Mouse (Mus musculus) megakaryocyte, embryonic 14.5 days (primary cell): Measurements from ENCODE around the gene Mypop. TPM values are rescaled to one million over a fixed set of nuclear protein-coding genes. Genes with fewer than 3 reads are reported as not detected.

Experiments
- H3K27me3 ChIP-seq: replicated peaks from 2 replicates; pipeline ENCODE3; 2012; ENCODE audit warnings: inconsistent platforms
- H3K36me3 ChIP-seq: replicated peaks from 2 replicates; pipeline ENCODE3; 2012; ENCODE audit warnings: low read length, inconsistent platforms, mixed read lengths
- H3K4me1 ChIP-seq: 2 replicates; pipeline ENCODE4 v1.6.1; 2012; ENCODE audit warnings: inconsistent platforms
- H3K4me3 ChIP-seq: replicated peaks from 2 replicates; pipeline ENCODE3; 2012; ENCODE audit warnings: moderate library complexity, mild to moderate bottlenecking, inconsistent platforms
- H3K9me3 ChIP-seq: 2 replicates; pipeline ENCODE4 v1.6.1; 2012; ENCODE audit warnings: inconsistent platforms
- FLI1 ChIP-seq: IDR thresholded peaks from 2 replicates; pipeline ENCODE4 v1.6.1; 2012; ENCODE audit warnings: low read length, inconsistent platforms, mixed read lengths
- GATA1 ChIP-seq: IDR thresholded peaks from 3 replicates; pipeline ENCODE4 v1.6.1; 2012; ENCODE audit warnings: mixed read lengths, low read length, inconsistent platforms, borderline replicate concordance
- polyA plus RNA-seq: library from polyadenylated mRNA; stranded (reverse); fragments of >175 nt; gene quantifications from 2 replicates; pipeline ENCODE4 v1.2.3, GENCODE M21; 2012; ENCODE audit warnings: low replicate concordance; ENCODE audit not compliant: insufficient read depth

Mypop gene
- polyA plus RNA-seq, 1 experiment, result 2.5 TPM

DNA sequence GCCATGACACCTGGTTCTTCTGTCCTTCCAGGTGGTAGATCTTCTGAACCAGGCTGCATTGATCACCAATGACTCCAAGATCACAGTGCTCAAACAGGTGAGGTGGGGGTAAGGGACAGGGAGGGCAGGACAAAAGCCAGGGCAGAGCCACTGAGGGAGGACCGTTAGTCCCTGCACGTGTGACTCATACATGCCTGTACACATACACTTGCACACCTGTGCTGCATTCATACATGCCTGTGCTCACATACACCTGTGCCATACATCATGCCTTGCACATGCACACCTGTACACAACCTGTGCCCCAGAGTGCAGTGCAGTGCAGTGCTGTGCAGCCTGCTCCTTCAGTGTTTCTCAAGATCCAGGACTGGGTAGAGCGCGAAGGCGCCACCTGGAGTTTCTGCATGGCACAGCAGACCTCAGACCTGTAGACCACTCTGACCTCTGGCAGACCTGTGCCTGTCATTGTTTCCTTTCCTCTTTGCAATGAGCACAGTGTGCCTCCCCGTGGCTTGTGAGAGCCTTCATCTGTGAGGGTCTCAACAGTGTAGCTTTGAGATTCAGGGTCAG is 38.1 kb downstream of the Mypop start:
- Histone ChIP-seq H3K4me3 (peak overlapping the region; percentile 62), H3K27me3 (no peaks in the 10 kb centered on the region), H3K36me3 (peaks cover 60% of the 10 kb centered on the region), H3K4me1 (peaks cover 45% of the 10 kb centered on the region), H3K9me3 (no peaks in the 10 kb centered on the region)
- TF ChIP-seq GATA1, result no peak
- no peak for TF ChIP-seq FLI1

DNA sequence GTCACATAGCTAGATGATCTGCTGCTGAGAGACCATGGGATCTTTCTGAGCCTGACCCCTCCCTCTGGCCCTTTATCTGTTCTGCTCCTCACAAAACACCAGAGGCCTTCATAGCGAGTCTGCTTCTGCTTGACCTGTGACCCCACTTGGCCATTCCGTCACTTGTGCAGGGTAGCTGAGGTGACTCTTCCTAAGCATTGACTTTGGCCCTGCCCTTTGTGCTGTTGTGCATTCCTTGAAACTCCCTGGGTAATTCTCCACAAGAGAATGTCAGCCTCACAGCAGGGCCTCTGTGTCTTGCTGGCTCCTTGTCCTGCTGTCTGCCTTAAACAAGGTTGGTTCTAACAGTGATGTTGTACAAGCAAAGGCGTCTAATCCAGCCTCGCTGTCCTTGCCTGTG is 40.6 kb downstream of the Mypop start:
- no peak overlapping the region for H3K4me3 ChIP-seq
- TF ChIP-seq FLI1 (no peak), GATA1 (no peak)
- no peaks in the 10 kb centered on the region for H3K9me3 ChIP-seq
- H3K27me3 ChIP-seq, result no peaks in the 10 kb centered on the region
- H3K36me3 ChIP-seq, result peaks cover 84% of the 10 kb centered on the region
- peaks cover 25% of the 10 kb centered on the region for H3K4me1 ChIP-seq

DNA sequence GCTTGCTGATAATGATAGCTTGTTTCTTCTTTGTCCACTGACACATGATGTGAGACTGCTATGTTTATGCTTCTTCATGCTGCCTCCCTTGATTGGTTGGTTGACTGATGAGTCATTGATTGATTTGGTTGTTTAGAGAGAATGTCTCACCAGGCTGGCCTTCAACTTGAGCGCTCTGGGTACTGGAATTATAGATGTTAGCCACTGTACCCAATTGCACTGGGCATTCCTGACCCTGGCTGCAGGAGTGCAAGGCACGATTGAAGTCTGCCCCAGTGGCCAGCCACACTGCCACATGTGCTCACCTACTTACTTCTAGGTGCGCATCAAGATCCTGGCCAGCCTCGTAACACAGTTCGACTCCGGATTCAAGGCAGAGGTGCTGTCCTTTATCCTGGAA is 53.6 kb downstream of the Mypop start:
- H3K27me3 ChIP-seq, result no peaks in the 10 kb centered on the region
- TF ChIP-seq FLI1 (no peak), GATA1 (no peak)
- peaks cover 100% of the 10 kb centered on the region for H3K36me3 ChIP-seq
- no peak overlapping the region for H3K4me3 ChIP-seq
- H3K4me1 ChIP-seq, result no peaks in the 10 kb centered on the region
- no peaks in the 10 kb centered on the region for H3K9me3 ChIP-seq

DNA sequence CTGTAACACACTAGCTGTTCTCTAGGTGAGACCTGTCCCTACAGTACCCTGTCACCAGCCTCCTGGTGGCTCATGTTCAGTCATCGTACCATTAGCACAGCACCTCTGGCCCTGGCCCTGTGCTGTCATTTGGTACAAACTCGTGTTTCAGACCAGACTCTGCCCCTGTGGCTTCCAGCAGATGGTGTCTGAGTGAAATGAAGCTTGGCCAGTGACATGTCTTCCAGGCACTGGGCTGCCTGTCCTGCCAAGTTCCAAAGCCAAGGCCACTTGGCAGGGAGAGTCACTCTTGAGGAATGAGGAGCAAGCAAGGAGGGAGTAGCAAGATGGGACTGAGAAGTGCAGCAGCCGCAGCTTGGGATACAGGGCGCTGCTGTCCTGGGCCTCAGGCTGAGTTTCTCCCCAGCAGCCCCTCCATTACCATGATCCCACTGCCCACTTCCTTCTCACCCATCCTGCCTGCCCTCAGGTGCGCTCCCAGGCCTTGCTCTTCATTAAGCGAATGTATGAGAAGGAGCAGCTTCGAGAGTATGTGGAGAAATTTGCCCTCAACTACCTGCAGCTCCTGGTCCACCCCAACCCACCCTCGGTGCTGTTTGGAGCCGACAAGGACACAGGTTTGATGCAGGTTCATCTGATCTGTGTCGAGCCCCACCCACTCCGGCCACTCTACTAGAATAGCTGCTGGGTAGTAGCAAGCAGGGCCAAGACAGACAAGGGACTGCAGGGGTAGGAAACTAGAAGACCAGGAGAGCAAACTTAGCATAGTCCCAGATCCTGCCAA is 55.4 kb downstream of the Mypop start:
- no peak for TF ChIP-seq GATA1
- no peak for TF ChIP-seq FLI1
- Histone ChIP-seq H3K4me3 (no peak overlapping the region), H3K9me3 (no peaks in the 10 kb centered on the region), H3K27me3 (no peaks in the 10 kb centered on the region), H3K36me3 (peaks cover 100% of the 10 kb centered on the region), H3K4me1 (no peaks in the 10 kb centered on the region)

DNA sequence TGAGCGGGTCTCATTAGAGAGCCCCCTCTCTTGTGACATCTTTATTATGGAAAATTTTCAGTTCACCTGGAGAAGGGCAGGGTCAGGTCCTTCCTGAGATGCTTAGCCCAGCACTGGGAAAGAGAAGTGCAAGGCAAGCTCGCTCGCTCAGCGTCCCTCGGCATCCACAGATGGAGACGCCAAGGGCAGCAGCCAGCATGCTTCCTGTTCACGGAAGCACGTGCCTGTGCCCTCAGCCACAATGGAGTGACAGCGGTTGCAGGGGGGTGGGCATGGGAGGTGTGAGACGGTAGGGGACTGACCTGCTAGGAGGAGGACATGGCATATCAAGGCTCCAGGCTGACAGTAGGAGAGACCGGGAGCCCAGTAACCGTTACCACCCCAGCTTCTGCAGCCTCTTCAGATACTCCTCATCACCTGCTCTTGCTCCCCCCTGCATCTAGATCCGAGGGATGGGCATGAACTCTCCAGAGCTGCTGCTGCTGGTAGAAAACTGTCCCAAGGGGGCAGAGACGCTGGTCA is 57.0 kb downstream of the Mypop start:
- H3K4me1 ChIP-seq, result no peaks in the 10 kb centered on the region
- peaks cover 100% of the 10 kb centered on the region for H3K36me3 ChIP-seq
- H3K4me3 ChIP-seq, result no peak overlapping the region
- TF ChIP-seq FLI1, result no peak
- no peak for TF ChIP-seq GATA1
- H3K9me3 ChIP-seq, result no peaks in the 10 kb centered on the region
- H3K27me3 ChIP-seq, result no peaks in the 10 kb centered on the region

DNA sequence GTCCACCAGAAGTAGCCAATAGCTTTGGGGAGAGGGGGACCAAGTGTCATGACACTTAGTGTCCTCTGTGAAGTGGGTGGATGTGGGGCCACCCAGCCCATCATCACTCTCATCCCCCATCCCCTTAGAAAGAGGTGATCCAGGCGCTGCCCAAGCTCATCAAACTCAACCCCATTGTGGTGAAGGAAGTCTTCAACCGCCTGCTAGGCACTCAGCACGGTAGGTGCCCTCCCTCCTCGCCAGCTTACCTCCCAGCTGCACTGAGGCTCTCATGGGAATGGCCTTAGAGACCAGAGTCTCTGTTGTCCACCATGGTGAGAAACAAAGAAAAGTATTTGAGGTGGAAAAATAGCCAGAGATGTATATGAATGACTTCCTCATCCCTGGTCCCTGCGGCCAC is 58.2 kb downstream of the Mypop start:
- Histone ChIP-seq H3K9me3 (no peaks in the 10 kb centered on the region), H3K4me1 (no peaks in the 10 kb centered on the region), H3K4me3 (no peak overlapping the region), H3K36me3 (peaks cover 100% of the 10 kb centered on the region), H3K27me3 (no peaks in the 10 kb centered on the region)
- TF ChIP-seq FLI1 (no peak), GATA1 (no peak)

DNA sequence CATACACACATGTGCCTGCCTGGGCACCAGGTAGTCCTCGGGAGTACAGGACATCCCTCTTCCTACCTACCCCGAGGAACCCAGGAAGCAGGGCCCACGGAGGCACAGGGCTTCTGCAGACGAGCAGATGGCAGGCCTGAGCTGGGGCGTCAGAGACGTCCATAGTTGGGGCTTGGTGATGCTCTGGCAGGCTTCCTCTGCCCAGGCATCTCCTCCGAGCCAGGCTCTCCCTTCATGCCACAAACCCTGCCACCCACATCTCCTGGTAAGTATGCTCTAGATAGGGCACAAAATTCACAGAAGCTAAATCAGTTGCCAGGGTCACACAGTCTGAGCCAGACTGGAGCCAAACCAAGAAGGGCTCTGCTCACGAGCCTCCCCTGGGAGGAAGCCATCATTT is 59.1 kb downstream of the Mypop start:
- no peak overlapping the region for H3K4me3 ChIP-seq
- H3K9me3 ChIP-seq, result no peaks in the 10 kb centered on the region
- no peaks in the 10 kb centered on the region for H3K27me3 ChIP-seq
- H3K36me3 ChIP-seq, result peaks cover 100% of the 10 kb centered on the region
- H3K4me1 ChIP-seq, result no peaks in the 10 kb centered on the region
- no peak for TF ChIP-seq GATA1
- TF ChIP-seq FLI1, result no peak

DNA sequence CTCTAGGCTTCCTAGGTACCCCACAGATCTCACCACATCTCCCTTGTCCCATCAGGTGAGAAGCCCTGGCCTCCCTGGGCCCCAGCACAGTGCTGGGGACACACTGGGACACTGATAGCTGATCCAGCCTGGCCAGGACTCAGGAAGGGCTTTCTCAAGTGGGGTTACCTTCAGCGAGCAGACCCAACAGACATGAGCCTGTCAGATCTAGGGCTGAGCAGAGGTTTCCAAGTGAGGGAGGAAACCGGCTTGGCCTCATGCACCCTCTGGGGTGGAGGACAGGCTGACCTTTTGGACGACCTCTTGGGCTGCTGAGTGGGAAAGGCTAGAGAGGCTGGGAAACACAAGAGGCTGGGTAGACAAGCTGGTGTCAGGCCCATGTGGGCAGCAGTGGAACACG is 60.1 kb downstream of the Mypop start:
- Histone ChIP-seq H3K27me3 (peaks cover 2% of the 10 kb centered on the region), H3K36me3 (peaks cover 96% of the 10 kb centered on the region), H3K4me3 (no peak overlapping the region), H3K4me1 (no peaks in the 10 kb centered on the region), H3K9me3 (no peaks in the 10 kb centered on the region)
- TF ChIP-seq FLI1, result no peak

Other genes starting within 250 kb of the Mypop start
- gene Psg19, start 192.7 kb upstream of the Mypop start, polyA plus RNA-seq, result not detected in 2 replicates
- not detected in 2 replicates for gene Psg17, start 169.6 kb upstream of the Mypop start, polyA plus RNA-seq
- gene Mill2, start 151.3 kb upstream of the Mypop start, polyA plus RNA-seq, result 0.79 TPM in 1 of 2 replicates, not detected in the other
- 14.1 TPM in 1 of 2 replicates, not detected in the other for gene Pglyrp1, start 119.9 kb upstream of the Mypop start, polyA plus RNA-seq
- gene Ccdc61, start 80.8 kb upstream of the Mypop start, polyA plus RNA-seq, result 55.0 and 80.2 TPM in 2 replicates
- 0.02 and 0.64 TPM in 2 replicates for gene Nova2, start 65.4 kb upstream of the Mypop start, polyA plus RNA-seq
- not detected in 2 replicates for gene Nanos2, start 3.8 kb upstream of the Mypop start, polyA plus RNA-seq
- gene Irf2bp1, start 12.8 kb downstream of the Mypop start, polyA plus RNA-seq, result 53.2 and 120 TPM in 2 replicates
- gene Foxa3, start 32.3 kb downstream of the Mypop start, polyA plus RNA-seq, result not detected in 2 replicates
- 176 and 205 TPM in 2 replicates for gene Sympk, start 33.1 kb downstream of the Mypop start, polyA plus RNA-seq
- gene Rsph6a, start 63.4 kb downstream of the Mypop start, polyA plus RNA-seq, result not detected in 2 replicates
- 13.4 and 30.3 TPM in 2 replicates for gene Dmwd, start 85.0 kb downstream of the Mypop start, polyA plus RNA-seq
- 7.7 and 25.2 TPM in 2 replicates for gene Dmpk, start 92.6 kb downstream of the Mypop start, polyA plus RNA-seq
- 11.5 and 23.2 TPM in 2 replicates for gene Six5, start 103.3 kb downstream of the Mypop start, polyA plus RNA-seq
- gene Gm4969, start 127.1 kb downstream of the Mypop start, polyA plus RNA-seq, result not detected in 2 replicates
- 28.9 and 35.0 TPM in 2 replicates for gene Fbxo46, start 128.6 kb downstream of the Mypop start, polyA plus RNA-seq
- gene Qpctl, start 158.0 kb downstream of the Mypop start, polyA plus RNA-seq, result 5.0 and 11.8 TPM in 2 replicates
- gene Snrpd2, start 158.5 kb downstream of the Mypop start, polyA plus RNA-seq, result 50.5 and 69.4 TPM in 2 replicates
- gene Gipr, start 174.9 kb downstream of the Mypop start, polyA plus RNA-seq, result 1.2 TPM in 2 replicates
- 53.9 and 56.3 TPM in 2 replicates for gene Eml2, start 185.2 kb downstream of the Mypop start, polyA plus RNA-seq
- gene Gpr4, start 221.3 kb downstream of the Mypop start, polyA plus RNA-seq, result 0.03 TPM in 1 of 2 replicates, not detected in the other
- 7.3 and 11.6 TPM in 2 replicates for gene Opa3, start 237.1 kb downstream of the Mypop start, polyA plus RNA-seq